Mouse (Mus musculus) limb, embryonic 11.5 days (tissue): ENCODE data around the gene Pnkd. TPM values are rescaled to one million over a fixed set of nuclear protein-coding genes. Genes with fewer than 3 reads are reported as not detected.

Experiments used
- ATAC-seq: fragments of 200-750 bp; cut with Nextera tagmentation; 2 replicates; pipeline ENCODE4 v1.8.0; 2017; ENCODE audit warnings: low read depth; ENCODE audit not compliant: insufficient number of reproducible peaks, low FRiP score, low TSS enrichment
- DNase-seq: peaks from one replicate; pipeline ENCODE4 v3.0.0-alpha.2; 2015; ENCODE audit warnings: low spot score
- H3K27ac ChIP-seq: fragments of 300-500 bp; sonication (generic); replicated peaks from 2 replicates; pipeline ENCODE4 v1.5.1; 2014; ENCODE audit warnings: low read depth, mild to moderate bottlenecking, low read length
- H3K27me3 ChIP-seq: fragments of 300-500 bp; sonication (generic); 2 replicates; pipeline ENCODE4 v1.6.1; 2014; ENCODE audit warnings: mild to moderate bottlenecking, low read length, mixed read lengths; ENCODE audit not compliant: control insufficient read depth, insufficient read depth
- H3K36me3 ChIP-seq: fragments of 300-500 bp; sonication (generic); 2 replicates; pipeline ENCODE4 v1.6.1; 2014; ENCODE audit warnings: mild to moderate bottlenecking, low read length, moderate library complexity, mixed read lengths; ENCODE audit not compliant: control insufficient read depth, insufficient read depth
- H3K4me1 ChIP-seq: fragments of 300-500 bp; sonication (generic); 2 replicates; pipeline ENCODE4 v1.6.1; 2014; ENCODE audit warnings: low read length, mixed read lengths; ENCODE audit not compliant: control insufficient read depth, insufficient read depth
- H3K4me2 ChIP-seq: fragments of 300-500 bp; sonication (generic); 2 replicates; pipeline ENCODE4 v1.6.1; 2014; ENCODE audit warnings: low read depth, mild to moderate bottlenecking, moderate library complexity; ENCODE audit not compliant: severe bottlenecking
- H3K4me3 ChIP-seq: fragments of 300-500 bp; sonication (generic); 2 replicates; pipeline ENCODE4 v1.5.1; 2014; ENCODE audit warnings: low read depth, low read length
- H3K9ac ChIP-seq: fragments of 300-500 bp; sonication (generic); 2 replicates; pipeline ENCODE4 v1.6.1; 2014; ENCODE audit warnings: mild to moderate bottlenecking, low read length
- H3K9me3 ChIP-seq: fragments of 300-500 bp; sonication (generic); 2 replicates; pipeline ENCODE4 v1.6.1; 2016; ENCODE audit warnings: low read length; ENCODE audit not compliant: control insufficient read depth
- WGBS: fragments of 180-500 bp; shearing (Covaris S2); extraction: QIAGEN DNeasy Blood & Tissue Kit; methylation state at CpG from one replicate; pipeline ENCODE4 v1.1.7; 2014; 5-methylcytosine and 5-hydroxymethylcytosine counted together
- polyA plus RNA-seq: library from polyadenylated mRNA; unstranded; fragments of >200 nt; fragmentation: Nextera tagmentation; extraction: Ambion mirVana; gene quantifications from 2 replicates; pipeline ENCODE4 v1.2.1, GENCODE M21; 2014

Gene Pnkd
- polyA plus RNA-seq, 1 experiment from 2014 or later = 119 TPM

DNA sequence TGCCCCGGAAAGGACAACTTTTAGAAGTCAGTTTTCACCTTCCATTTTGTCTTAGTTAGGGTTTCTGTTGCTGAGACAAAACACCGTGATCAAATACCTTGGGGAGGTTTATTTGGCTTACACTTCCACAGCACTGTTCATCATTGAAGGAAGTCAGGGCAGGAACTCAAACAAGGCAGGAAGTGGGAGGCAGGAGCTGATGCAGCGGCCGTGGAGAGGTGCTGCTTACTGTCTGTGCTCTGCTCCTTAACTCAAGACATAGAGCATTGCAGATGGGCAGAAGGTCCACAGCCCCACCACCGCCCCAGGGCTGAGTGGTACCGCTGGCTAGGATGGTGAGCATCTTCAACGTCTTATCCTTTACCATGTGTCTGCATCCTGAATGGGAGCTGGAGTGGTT is 57.2 kb downstream of the Pnkd start:
- no peak overlapping the region for H3K9ac ChIP-seq
- H3K4me3 ChIP-seq = no peak overlapping the region
- 88% methylated on average over 7 of the region's 7 CpGs for WGBS
- no peaks in the 10 kb centered on the region for H3K9me3 ChIP-seq
- no peaks in the 10 kb centered on the region for H3K27me3 ChIP-seq
- ATAC-seq (no peak), DNase-seq (no peak)
- no peak overlapping the region for H3K27ac ChIP-seq
- H3K4me2 ChIP-seq = no peak overlapping the region
- H3K36me3 ChIP-seq = no peaks in the 10 kb centered on the region
- 0 out of 2 replicates have a peak, but pooled peaks cover 8% of the 10 kb centered on the region for H3K4me1 ChIP-seq

DNA sequence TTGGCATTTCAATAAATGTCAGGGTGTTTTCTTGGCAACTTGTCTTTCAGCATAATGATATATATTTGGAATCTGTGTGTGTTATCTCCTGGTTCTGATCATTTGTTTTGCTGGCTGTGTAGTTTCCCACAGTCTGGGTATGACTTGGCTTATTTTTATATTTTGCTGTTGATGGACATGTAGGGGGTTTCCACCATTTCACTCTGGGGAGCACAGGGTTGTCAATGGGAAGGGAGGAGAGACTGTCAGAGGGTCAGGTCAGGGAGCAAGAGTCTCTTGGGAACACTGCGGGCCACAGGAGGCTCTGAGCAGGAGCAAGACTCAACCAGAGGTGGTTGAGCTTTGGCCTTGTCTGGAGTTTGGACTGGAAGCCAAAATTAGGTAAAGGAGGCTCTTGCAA is 57.6 kb downstream of the Pnkd start:
- Histone ChIP-seq H3K4me2 (no peak overlapping the region), H3K27ac (no peak overlapping the region), H3K27me3 (no peaks in the 10 kb centered on the region), H3K9me3 (no peaks in the 10 kb centered on the region), H3K36me3 (no peaks in the 10 kb centered on the region), H3K4me1 (0 out of 2 replicates have a peak, but pooled peaks cover 8% of the 10 kb centered on the region), H3K9ac (no peak overlapping the region), H3K4me3 (no peak overlapping the region)
- ATAC-seq (no peak), DNase-seq (no peak)
- 100% methylated on average over 1 of the region's 1 CpGs for WGBS

DNA sequence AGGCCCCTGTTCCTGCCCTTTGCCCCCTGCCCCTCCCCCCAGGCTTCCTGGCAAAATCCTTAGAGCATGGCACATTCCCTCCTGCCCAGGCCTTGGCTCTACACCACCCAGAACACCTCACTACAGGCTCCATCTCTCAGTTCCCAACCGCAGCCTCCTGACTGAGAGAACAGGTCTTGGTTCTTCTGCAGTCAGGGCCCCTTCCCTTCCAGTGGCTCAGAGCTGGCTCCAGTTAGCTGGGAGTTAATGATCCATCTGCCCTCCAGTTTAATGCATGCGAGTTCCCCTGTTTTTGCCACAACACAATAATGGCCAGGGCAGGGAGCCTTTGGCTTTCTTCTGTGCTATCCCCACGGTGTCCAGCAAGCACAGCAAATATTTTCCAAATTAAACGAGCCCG is 58.4 kb downstream of the Pnkd start:
- no peak for ATAC-seq
- Histone ChIP-seq H3K27ac (0 out of 2 replicates have a peak overlapping the region, but pooled peaks have one; percentile 4), H3K4me2 (no peak overlapping the region), H3K4me1 (0 out of 2 replicates have a peak, but pooled peaks cover 8% of the 10 kb centered on the region), H3K4me3 (no peak overlapping the region), H3K27me3 (no peaks in the 10 kb centered on the region), H3K9me3 (no peaks in the 10 kb centered on the region), H3K9ac (no peak overlapping the region), H3K36me3 (no peaks in the 10 kb centered on the region)
- 72% methylated on average over 5 of the region's 5 CpGs for WGBS
- DNase-seq = no peak

DNA sequence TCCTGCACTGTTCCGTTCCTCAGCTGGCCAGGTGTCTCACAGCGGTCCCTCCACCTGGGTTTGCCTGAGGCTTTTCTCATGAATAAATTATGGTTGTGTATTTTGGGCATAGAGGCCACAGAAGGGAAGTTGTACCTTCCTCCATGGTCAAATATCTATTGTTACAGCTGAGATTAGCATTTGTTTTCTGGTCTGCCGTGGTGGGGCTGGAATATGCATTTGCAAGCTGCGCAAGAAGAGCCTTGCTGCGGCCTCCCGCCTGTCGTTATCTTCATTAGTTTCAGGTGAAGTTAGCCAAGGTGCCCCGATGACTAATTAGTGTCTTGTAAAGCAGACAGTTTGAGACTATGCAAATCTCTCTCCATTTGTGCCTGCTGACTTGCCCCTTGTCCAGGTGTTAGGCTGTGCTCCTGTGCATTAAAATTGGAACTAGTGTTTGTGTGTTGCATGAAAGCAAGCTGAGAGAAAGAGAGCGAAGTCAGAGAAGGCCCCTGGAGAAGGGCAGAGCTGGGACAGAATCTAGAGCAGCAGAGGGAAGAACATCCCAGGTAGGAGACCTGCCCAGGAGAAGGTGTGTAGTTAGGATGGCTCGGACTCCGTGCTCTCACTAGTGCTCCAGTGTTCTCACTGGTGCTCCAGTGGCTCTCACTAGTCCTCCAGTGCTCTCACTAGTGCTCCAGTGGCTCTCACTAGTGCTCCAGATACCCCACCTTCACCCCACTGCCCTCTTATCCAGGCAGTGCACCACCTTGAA is 59.6 kb downstream of the Pnkd start:
- Histone ChIP-seq H3K27me3 (no peaks in the 10 kb centered on the region), H3K4me3 (no peak overlapping the region), H3K9me3 (no peaks in the 10 kb centered on the region), H3K36me3 (no peaks in the 10 kb centered on the region), H3K27ac (no peak overlapping the region), H3K9ac (no peak overlapping the region), H3K4me1 (0 out of 2 replicates have a peak, but pooled peaks cover 6% of the 10 kb centered on the region), H3K4me2 (no peak overlapping the region)
- DNase-seq (no peak), ATAC-seq (no peak)
- 83% methylated on average over 11 of the region's 11 CpGs for WGBS

DNA sequence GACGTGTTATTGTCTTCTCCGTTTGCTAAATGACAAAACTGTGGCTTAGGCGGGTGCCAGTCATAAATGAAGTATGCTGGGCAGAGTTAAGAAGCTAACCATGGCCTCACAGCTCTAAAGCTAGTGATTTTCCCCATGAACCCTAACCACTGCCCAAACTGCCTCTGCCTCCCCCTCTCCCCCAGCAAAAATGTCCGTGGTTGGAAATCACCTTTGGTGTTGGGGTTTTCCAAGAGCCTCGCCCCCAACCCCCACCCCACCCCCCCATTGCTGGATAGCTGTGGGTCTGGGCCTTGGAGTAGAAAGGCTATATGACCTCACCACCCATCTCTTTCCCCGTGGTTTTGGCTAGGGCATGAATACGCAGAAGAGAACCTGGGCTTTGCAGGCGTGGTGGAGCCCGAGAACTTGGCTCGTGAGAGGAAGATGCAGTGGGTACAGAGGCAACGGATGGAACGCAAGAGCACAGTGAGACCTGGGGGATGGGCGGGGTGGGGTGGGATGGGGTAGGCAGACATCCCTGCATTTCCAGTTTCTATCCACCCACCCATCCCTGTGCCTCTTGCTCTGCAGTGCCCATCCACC is 66.5 kb downstream of the Pnkd start:
- H3K4me1 ChIP-seq = no peaks in the 10 kb centered on the region
- H3K27me3 ChIP-seq = no peaks in the 10 kb centered on the region
- H3K9me3 ChIP-seq = no peaks in the 10 kb centered on the region
- no peak for DNase-seq
- no peak for ATAC-seq
- 94% methylated on average over 13 of the region's 13 CpGs for WGBS
- no peak overlapping the region for H3K9ac ChIP-seq
- no peaks in the 10 kb centered on the region for H3K36me3 ChIP-seq
- H3K4me3 ChIP-seq = no peak overlapping the region
- H3K4me2 ChIP-seq = no peak overlapping the region
- H3K27ac ChIP-seq = no peak overlapping the region

DNA sequence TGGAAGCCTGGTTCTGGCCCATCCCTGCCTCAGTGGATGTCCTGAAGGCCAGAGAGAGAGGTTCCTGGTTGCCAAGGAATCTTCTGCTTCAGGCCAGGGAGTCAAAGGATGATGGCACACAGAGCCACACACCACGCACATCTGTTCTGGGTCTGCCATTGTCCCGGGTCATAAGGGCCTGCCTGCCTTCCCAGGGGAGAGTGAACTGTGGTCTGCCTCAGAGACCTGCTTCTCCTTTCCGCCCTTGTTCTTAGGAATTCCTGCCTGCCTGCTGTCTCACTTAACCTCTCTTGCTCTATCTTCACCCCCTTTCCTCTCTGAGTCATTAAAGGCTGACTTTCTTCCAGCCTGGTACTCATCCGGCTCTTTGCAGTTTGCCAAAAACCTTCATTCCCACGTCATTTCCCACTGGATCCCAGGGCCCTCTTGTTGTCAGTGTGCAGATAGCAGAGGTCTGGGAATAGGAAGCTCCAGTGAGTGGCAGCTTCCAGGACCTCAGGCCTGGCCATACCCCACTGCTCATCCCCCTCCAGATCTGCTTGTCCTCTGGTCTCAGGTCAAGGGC is 67.9 kb downstream of the Pnkd start:
- Histone ChIP-seq H3K9ac (no peak overlapping the region), H3K4me2 (no peak overlapping the region), H3K4me1 (no peaks in the 10 kb centered on the region), H3K36me3 (no peaks in the 10 kb centered on the region), H3K4me3 (no peak overlapping the region), H3K9me3 (no peaks in the 10 kb centered on the region), H3K27me3 (no peaks in the 10 kb centered on the region), H3K27ac (no peak overlapping the region)
- 75% methylated on average over 5 of the region's 5 CpGs for WGBS
- no peak for DNase-seq
- no peak for ATAC-seq

DNA sequence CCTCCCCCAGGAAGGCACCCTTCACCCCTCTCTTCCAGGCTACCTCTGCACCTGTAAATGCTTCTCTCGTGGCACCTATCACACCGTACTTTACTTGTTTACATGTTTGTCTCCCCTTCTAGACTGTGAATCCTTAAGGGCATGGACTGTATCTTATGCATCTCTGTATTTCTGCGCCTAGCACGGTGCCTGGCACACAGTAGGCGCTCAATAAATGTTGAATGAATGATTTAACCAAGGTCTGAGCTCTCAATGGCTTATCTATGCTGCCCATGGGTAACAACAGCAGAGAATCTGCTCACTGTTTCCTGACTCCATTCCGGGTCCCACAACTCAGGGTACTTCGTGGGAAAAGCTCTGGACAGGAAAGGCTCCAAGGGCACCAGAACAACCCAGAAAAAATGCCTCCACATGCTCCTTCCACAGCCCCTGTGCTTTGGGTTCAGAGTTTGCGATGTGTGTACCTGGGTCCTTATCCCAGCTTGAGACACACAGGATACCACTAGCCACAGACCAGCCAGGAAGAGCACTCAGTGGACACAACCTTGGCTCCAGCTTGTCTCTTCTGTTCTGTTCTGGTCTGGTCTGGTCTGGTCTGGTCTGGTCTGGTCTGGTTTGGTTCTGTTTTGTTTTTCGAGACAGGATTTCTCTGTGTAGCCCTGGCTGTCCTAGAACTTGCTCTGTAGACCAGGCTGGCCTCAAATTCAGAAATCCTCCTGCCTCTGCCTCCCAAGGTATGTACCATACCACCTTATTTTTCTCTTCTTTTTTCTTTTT is 68.9 kb downstream of the Pnkd start:
- Histone ChIP-seq H3K4me1 (no peaks in the 10 kb centered on the region), H3K9me3 (no peaks in the 10 kb centered on the region), H3K27ac (no peak overlapping the region), H3K9ac (no peak overlapping the region), H3K4me2 (no peak overlapping the region), H3K27me3 (no peaks in the 10 kb centered on the region), H3K4me3 (no peak overlapping the region), H3K36me3 (no peaks in the 10 kb centered on the region)
- no peak for ATAC-seq
- DNase-seq = no peak
- WGBS = 94% methylated on average over 9 of the region's 9 CpGs

DNA sequence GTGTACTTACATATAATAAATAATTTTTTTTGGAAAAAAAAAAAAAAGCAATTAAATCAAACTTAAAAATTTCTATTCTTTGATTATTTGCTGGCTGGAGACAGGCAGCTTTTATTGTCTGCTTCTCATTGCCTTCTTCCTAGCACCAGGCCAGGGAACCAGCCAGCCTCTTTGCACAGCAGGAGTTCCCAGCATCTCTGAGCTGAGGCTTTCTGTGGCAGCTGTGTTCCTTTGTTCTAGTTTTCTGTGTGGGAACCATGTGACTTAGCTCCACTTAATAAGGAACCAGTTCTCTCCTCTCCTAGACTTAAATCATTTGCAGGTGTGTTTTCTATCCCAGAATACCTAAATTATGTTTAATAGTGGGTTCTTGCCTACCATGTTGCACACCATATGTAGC is 72.8 kb downstream of the Pnkd start:
- no peak for ATAC-seq

More for the DNA sequence above, 72.8 kb downstream of the Pnkd start:
- DNase-seq = no peak
- Histone ChIP-seq H3K36me3 (no peaks in the 10 kb centered on the region), H3K4me2 (no peak overlapping the region), H3K4me1 (peaks cover 3% of the 10 kb centered on the region), H3K9ac (no peak overlapping the region), H3K9me3 (no peaks in the 10 kb centered on the region), H3K27me3 (no peaks in the 10 kb centered on the region), H3K4me3 (no peak overlapping the region), H3K27ac (no peak overlapping the region)
